Mouse (Mus musculus): ENCODE results near the gene B130006D01Rik. TPM values are rescaled to one million over a fixed set of nuclear protein-coding genes. Genes with fewer than 3 reads are reported as not detected.

B130006D01Rik gene
- polyA plus RNA-seq, 1 experiment = not detected

- H3K27me3 ChIP-seq (ENCODE audit: control insufficient read depth) = no peaks in the 10 kb centered on the region
- H3K4me3 ChIP-seq (replicated peaks) = peak overlapping the region; percentile 91
- peaks cover 62% of the 10 kb centered on the region for H3K4me1 ChIP-seq (ENCODE audit: control insufficient read depth)
- H3K9me3 ChIP-seq (ENCODE audit: control insufficient read depth, low read length) = no peaks in the 10 kb centered on the region
- no peaks in the 10 kb centered on the region; the same call in 1 of the 2 replicates for H3K36me3 ChIP-seq (ENCODE audit: control insufficient read depth)
- TF ChIP-seq TAL1 (IDR thresholded peaks at IDR 0.05; ENCODE audit: low read length) = no peak
- TF ChIP-seq GATA1 (IDR thresholded peaks at IDR 0.05; ENCODE audit: low read length) = no peak
Observed at GRCm38 (mm10) chr11:95712085-95712562, 11.3 kb upstream of the B130006D01Rik start.

- H3K9me3 ChIP-seq (ENCODE audit: control insufficient read depth, low read length) = no peaks in the 10 kb centered on the region
- no peaks in the 10 kb centered on the region; the same call in 1 of the 2 replicates for H3K36me3 ChIP-seq (ENCODE audit: control insufficient read depth)
- peaks cover 60% of the 10 kb centered on the region for H3K4me1 ChIP-seq (ENCODE audit: control insufficient read depth)
- H3K4me3 ChIP-seq (replicated peaks) = peak within 1 kb of the TSS; percentile 91
- TF ChIP-seq TAL1 (IDR thresholded peaks at IDR 0.05; ENCODE audit: low read length) = no peak
- 0 out of 2 replicates have a peak, but pooled peaks have one; percentile 30 for TF ChIP-seq GATA1 (IDR thresholded peaks at IDR 0.05; ENCODE audit: low read length)
- no peaks in the 10 kb centered on the region for H3K27me3 ChIP-seq (ENCODE audit: control insufficient read depth)
Observed at GRCm38 (mm10) chr11:95712563-95713224, 10.7 kb upstream of the B130006D01Rik start, which contains the start of gene Zfp652. Gene Zfp652 (plus strand): TSS chr11:95712673.

DNA sequence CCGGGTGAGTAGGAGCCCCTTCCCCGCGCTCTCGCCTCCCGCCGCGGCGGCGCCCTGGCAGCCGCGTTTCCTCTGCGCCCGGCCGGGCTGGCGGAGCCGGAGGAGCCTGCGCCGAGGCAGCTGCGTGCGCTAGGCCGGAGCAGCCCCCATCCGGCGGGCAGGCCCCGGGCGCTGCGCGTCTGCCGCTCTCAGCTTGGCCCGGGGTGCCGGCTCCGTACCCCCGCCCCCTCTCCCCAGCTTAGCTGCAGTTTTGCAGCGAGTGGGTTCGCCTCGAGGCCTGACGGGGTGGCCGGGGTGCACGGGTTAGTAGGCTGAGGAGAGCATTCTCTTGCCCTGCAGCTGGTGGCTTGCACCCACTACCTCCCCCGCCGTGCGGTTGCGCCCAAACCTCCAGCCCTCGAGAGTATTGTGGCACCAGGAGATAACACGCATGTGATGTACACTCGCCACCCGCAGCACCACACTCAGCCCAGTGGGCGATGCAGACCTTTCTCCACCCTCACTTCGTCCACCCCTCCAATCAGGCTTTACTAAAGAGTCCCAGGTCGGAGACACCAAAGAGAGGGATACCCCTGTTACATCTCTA, 10.1 kb upstream of the B130006D01Rik start:
- peaks cover 54% of the 10 kb centered on the region for H3K4me1 ChIP-seq (ENCODE audit: control insufficient read depth)
- TF ChIP-seq GATA1 (IDR thresholded peaks at IDR 0.05; ENCODE audit: low read length) = no peak
- TF ChIP-seq TAL1 (IDR thresholded peaks at IDR 0.05; ENCODE audit: low read length) = 0 out of 3 replicates have a peak, but pooled peaks have one; percentile 14
- no peaks in the 10 kb centered on the region for H3K9me3 ChIP-seq (ENCODE audit: control insufficient read depth, low read length)
- peak overlapping the region; percentile 91 for H3K4me3 ChIP-seq (replicated peaks)
- H3K36me3 ChIP-seq (ENCODE audit: control insufficient read depth) = no peaks in the 10 kb centered on the region; the same call in 1 of the 2 replicates
- H3K27me3 ChIP-seq (ENCODE audit: control insufficient read depth) = no peaks in the 10 kb centered on the region

- TF ChIP-seq GATA1 (IDR thresholded peaks at IDR 0.05; ENCODE audit: low read length) (no peak), TAL1 (IDR thresholded peaks at IDR 0.05; ENCODE audit: low read length) (no peak)
- H3K4me1 ChIP-seq (ENCODE audit: control insufficient read depth) = peaks cover 54% of the 10 kb centered on the region
- peak overlapping the region; percentile 91 for H3K4me3 ChIP-seq (replicated peaks)
- no peaks in the 10 kb centered on the region for H3K9me3 ChIP-seq (ENCODE audit: control insufficient read depth, low read length)
- H3K36me3 ChIP-seq (ENCODE audit: control insufficient read depth) = no peaks in the 10 kb centered on the region; the same call in 1 of the 2 replicates
- H3K27me3 ChIP-seq (ENCODE audit: control insufficient read depth) = no peaks in the 10 kb centered on the region
Observed at GRCm38 (mm10) chr11:95713811-95714241, 9.6 kb upstream of the B130006D01Rik start.

DNA sequence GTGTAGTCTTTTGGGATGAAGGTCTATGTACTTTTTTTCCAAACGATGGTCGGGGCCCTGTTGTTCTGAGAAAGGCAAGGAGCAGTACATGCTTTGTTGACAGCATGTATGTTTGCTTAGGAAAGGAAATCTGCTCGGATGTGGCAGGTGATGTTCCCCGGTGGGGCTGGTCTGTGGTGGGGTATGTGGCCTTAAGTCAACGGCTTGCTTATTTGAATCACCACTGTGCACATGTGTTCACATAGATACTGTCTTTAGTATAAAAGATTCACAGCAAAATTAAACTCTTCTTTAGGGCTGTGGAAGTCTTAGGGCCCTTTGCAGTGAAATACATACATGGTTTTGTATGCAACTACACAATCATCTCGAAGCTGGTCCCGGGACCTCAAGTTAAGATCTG, 9.0 kb upstream of the B130006D01Rik start:
- peak overlapping the region; percentile 91 for H3K4me3 ChIP-seq (replicated peaks)
- no peaks in the 10 kb centered on the region; the same call in 1 of the 2 replicates for H3K36me3 ChIP-seq (ENCODE audit: control insufficient read depth)
- no peak for TF ChIP-seq GATA1 (IDR thresholded peaks at IDR 0.05; ENCODE audit: low read length)
- TF ChIP-seq TAL1 (IDR thresholded peaks at IDR 0.05; ENCODE audit: low read length) = no peak
- H3K9me3 ChIP-seq (ENCODE audit: control insufficient read depth, low read length) = no peaks in the 10 kb centered on the region
- H3K27me3 ChIP-seq (ENCODE audit: control insufficient read depth) = no peaks in the 10 kb centered on the region
- H3K4me1 ChIP-seq (ENCODE audit: control insufficient read depth) = peaks cover 53% of the 10 kb centered on the region

GRCm38 (mm10) chr11:95716136-95716535, 7.3 kb upstream of the B130006D01Rik start:
- Histone ChIP-seq H3K4me3 (replicated peaks) (no peak overlapping the region), H3K9me3 (ENCODE audit: control insufficient read depth, low read length) (no peaks in the 10 kb centered on the region), H3K27me3 (ENCODE audit: control insufficient read depth) (no peaks in the 10 kb centered on the region), H3K4me1 (ENCODE audit: control insufficient read depth) (peaks cover 46% of the 10 kb centered on the region), H3K36me3 (ENCODE audit: control insufficient read depth) (no peaks in the 10 kb centered on the region; the same call in 1 of the 2 replicates)
- TF ChIP-seq TAL1 (IDR thresholded peaks at IDR 0.05; ENCODE audit: low read length) = no peak
- TF ChIP-seq GATA1 (IDR thresholded peaks at IDR 0.05; ENCODE audit: low read length) = no peak

DNA sequence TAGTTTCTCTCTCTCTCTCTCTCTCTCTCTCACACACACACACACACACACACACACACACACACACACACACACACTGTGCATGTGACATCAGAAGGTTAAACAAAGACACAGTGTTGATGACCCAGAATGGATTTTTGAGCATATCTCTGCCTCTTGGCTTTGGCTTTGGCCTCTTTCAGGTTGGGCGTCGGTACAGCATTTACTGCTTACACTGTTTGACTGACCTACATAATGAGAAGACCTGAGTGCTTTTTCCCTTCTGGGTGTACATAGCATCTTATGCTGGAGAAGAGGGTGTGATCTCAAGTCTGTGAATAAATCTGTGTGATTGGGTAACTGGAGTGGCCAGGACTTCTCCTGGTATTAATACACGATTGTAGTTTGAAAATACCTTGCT, 4.0 kb upstream of the B130006D01Rik start:
- Histone ChIP-seq H3K9me3 (ENCODE audit: control insufficient read depth, low read length) (no peaks in the 10 kb centered on the region), H3K4me3 (replicated peaks) (no peak overlapping the region), H3K36me3 (ENCODE audit: control insufficient read depth) (no peaks in the 10 kb centered on the region; the same call in 1 of the 2 replicates), H3K27me3 (ENCODE audit: control insufficient read depth) (no peaks in the 10 kb centered on the region), H3K4me1 (ENCODE audit: control insufficient read depth) (peaks cover 25% of the 10 kb centered on the region)
- TF ChIP-seq TAL1 (IDR thresholded peaks at IDR 0.05; ENCODE audit: low read length) (no peak), GATA1 (IDR thresholded peaks at IDR 0.05; ENCODE audit: low read length) (no peak)

DNA sequence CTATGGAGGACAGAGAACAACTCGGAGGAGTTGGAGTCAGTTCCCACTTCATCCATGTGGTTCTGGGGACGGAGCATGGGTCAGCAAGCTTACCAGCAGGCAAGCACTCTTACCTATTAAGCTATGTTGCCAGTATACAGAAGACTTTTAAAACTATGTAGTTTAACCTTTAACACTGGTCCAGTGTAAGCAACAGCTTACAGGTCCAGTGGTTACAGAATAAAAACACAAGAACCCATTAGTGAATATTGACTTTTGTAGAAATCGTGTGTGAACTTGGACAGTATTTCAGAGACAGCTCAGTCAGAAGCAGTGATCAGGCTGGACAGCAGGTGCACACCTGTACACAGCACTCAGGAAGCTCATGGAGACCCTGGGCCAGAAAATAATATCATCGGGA, 1.1 kb downstream of the B130006D01Rik start:
- no peaks in the 10 kb centered on the region for H3K27me3 ChIP-seq (ENCODE audit: control insufficient read depth)
- H3K9me3 ChIP-seq (ENCODE audit: control insufficient read depth, low read length) = no peaks in the 10 kb centered on the region
- no peak for TF ChIP-seq TAL1 (IDR thresholded peaks at IDR 0.05; ENCODE audit: low read length)
- no peak for TF ChIP-seq GATA1 (IDR thresholded peaks at IDR 0.05; ENCODE audit: low read length)
- H3K4me1 ChIP-seq (ENCODE audit: control insufficient read depth) = peaks cover 15% of the 10 kb centered on the region
- H3K4me3 ChIP-seq (replicated peaks) = no peak overlapping the region
- no peaks in the 10 kb centered on the region for H3K36me3 ChIP-seq (ENCODE audit: control insufficient read depth)

GRCm38 (mm10) chr11:95726156-95726555, 2.8 kb downstream of the B130006D01Rik start:
- TF ChIP-seq GATA1 (IDR thresholded peaks at IDR 0.05; ENCODE audit: low read length) = no peak
- no peak for TF ChIP-seq TAL1 (IDR thresholded peaks at IDR 0.05; ENCODE audit: low read length)
- Histone ChIP-seq H3K4me1 (ENCODE audit: control insufficient read depth) (peaks cover 16% of the 10 kb centered on the region), H3K4me3 (replicated peaks) (no peak overlapping the region), H3K36me3 (ENCODE audit: control insufficient read depth) (no peaks in the 10 kb centered on the region), H3K9me3 (ENCODE audit: control insufficient read depth, low read length) (no peaks in the 10 kb centered on the region), H3K27me3 (ENCODE audit: control insufficient read depth) (no peaks in the 10 kb centered on the region)
